Mouse (Mus musculus) spleen, adult 18-20 months (tissue): Measurements from ENCODE around the gene Mtf2.
"Not testable (repeated sequence)": the region's sequence is repeated elsewhere in the genome, so short reads cannot be mapped to it uniquely, and the experiment has no call there.

ENCODE experiments used
- DNase-seq, 2 experiments: peaks; one replicate each; pipeline ENCODE4 v3.0.0; 2022; ENCODE audit warnings: mixed read lengths in 2 of 2

The Mtf2 gene

DNA sequence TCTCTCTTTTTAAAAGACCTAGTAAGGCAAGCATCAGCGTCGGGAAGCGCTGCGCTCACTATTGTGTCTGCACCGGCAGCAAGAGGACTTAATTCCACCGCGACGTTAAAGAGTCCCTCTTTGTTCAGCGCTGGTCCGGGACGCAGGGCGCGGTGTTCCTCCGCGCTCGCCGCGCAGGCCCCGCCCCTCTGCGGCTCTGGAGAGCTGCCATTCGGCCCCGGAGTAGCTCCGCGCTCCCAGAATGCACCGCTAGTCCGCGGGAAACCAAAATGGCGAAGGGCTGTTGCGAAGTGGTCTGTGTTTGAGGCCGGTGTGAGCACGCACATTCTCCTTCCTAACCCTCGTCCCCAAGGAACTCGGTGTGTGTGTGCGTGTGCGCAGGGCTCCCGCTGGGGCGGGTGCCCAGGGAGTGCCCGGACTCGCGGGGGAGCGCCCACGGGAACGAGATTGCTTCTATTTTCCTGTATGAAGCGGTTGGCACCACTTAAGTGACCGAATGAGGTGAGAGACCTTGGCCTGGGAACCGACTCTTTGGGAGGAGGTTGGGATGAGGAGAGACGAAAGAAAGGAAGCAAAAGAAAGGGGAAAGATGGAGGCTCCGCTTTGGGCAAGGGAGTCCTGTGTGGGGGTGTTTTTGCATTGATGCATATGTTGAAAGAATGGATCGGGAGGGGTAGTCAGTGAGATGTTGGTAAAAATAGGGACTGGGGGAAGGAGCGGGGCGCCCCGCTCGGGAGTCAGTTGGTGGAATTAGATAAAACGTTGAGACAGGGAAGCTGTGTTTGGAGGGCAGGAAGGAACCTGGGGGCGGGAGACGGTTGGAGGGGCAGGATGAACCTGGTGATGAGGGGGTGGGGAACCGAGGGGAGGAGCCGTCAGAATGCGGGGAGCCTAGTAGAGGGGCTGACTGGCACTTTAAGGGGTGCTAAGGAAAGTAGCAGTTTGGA, at the start of gene Mtf2:
Gene Mtf2 (plus strand): TSS at position 210 of the 947 bp plus-strand sequence.
- peak; percentile 91 to 96 for DNase-seq

DNA sequence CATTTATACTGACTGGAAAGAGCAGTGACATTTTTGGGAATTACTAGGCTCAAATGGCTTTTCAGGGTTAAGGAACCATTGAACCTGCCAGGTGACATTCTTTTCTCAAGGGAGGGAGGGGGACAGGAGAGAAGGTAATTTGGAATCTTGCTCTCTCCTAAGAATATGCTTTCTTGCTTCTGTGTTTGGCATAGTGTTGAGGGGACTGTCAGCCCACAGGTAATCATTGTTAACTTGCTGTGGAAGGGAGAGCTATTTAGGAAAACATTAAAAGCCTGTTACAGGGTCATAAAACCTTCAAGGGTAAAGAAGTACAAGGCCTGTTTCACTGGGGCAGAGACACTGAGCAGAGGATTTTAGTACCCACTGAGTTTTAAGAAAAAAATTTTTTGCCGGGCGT, 48.2 kb upstream of the Mtf2 start:
- DNase-seq, result no peak

DNA sequence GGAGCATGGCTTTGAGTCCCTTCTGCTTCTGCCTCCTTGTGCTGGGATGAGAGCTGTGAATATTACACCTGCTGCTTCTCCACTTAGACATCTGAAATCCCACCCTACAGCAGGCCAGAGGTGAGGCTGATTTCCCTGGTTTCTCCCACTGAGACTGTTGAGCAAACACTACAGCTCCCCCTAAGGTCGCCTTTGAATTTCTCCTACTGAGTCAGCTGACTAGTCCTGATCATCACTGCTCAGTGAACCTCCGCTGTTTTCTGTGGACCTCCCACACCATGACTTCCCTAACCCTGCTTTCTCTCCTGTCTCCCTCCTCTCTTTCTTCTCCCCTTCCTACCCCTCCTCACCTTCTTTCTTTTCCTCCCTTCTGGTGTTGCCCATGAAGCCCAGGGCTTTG, 46.1 kb upstream of the Mtf2 start:
- DNase-seq, result no peak

DNA sequence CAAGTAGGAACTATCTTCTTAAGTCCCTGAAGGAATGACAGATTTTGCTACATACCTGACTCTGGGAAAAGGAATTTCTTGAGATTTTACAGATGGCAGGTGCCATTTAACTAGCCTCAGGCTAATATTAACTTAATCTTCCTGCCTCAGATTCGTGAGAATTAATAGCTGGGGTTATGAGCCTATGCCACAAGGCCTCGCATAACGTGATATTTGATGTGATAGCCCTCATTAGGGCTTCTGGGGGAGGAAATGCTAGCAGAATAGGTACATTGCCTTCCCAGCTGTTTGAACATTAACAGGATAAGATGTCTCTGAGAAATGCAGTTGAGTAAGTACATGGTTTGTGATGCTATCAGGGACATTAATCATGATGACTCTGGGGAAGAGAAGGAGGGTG, 44.1 kb upstream of the Mtf2 start:
- no peak for DNase-seq

- DNase-seq, result no peak
Observed at GRCm38 (mm10) chr5:108028230-108028629, 37.2 kb upstream of the Mtf2 start.

DNA sequence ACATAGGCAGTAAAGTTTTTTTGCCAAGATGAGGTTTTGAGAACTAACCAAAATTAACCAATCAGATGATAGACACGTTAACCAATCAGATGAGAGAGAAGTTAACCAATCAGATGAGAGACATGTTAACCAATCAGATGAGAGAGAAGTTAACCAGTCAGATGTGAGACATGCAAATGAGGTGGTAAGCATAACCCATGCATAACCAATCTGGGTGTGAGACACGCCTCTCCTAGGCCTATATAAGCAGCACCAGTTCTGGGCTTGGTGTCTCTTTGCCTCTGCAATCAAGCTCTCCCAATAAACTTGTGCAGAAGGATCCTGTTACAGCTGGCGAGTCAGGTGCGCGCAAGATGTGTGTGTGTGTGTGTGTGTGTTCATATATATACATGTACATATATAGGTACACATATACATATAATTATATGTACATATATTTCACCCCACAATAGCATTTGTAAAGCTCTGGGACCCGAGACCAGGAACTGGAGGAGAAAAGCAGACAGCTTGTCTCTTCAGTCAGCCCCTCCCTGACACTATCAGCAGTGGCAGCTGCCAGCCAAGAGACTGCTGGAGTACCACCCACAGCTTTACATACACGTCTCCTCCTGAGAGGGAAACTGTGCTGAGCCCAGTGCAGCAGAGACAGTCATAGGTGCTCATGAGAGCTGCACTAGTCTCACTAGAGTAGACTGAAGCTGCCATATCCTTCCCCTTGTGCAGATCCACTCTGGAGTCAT, 36.5 kb upstream of the Mtf2 start:
- DNase-seq, result not testable (repeated sequence)

DNA sequence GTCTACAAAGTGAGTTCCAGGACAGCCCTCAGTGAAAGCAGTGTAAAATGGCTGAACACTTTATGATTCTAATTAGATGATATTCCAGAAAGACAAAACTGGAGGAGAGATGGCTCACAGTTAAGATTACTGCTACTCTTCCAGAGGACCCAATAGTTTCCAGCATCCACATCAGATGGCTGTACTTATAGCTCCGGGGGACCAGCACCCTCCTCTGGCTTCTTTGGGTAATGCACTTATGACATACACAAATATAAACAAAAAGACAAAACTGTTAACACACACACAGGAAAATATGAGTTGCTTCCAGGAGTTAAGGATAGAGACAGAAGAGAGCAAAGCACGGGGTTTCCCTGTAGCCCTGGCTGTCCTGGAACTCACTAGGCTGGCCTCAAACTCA, 35.5 kb upstream of the Mtf2 start:
- DNase-seq, result peak in 1 of 2 experiments; percentile 5

DNA sequence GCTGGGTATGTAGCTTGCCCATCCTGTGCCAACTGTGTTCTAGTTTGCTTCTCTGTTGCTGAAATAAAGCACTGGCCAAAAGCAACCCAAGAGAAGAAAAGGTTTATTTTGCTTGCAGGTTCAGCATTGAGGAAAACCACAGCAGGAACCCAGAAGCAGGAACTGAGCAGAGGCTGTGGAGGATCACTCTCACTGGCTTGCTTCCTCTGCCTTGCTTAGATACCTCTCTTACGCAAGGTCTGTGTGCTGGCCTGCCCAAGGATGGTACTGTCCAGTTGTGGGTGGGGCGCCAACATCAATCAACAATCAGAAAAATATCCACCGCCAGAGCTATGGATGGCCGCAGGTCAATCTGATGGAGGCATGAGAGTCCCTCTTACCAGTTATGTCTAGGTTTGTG, 34.2 kb upstream of the Mtf2 start:
- DNase-seq, result peak in 1 of 2 experiments; percentile 2

- no peak for DNase-seq
Observed at GRCm38 (mm10) chr5:108034194-108034593, 31.3 kb upstream of the Mtf2 start.

DNA sequence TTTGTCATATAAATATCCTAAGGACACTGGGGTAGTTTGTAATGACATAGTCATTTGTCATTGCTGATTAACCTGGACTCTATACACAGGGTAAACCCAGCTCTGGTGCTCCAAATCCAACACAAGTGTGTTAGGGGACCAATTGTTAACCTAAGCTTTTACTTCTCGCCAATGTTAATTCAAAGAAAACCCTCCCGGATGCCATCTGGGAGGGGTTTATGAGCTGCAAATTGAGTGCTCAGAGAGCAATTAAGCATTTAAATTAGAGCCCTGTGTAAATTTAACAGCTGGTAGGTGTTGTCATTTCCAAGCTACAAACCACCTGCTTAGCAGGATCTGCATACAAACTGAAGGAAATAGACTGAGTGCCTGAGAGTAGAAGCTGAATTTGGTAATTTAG, 30.0 kb upstream of the Mtf2 start:
- no peak for DNase-seq

DNA sequence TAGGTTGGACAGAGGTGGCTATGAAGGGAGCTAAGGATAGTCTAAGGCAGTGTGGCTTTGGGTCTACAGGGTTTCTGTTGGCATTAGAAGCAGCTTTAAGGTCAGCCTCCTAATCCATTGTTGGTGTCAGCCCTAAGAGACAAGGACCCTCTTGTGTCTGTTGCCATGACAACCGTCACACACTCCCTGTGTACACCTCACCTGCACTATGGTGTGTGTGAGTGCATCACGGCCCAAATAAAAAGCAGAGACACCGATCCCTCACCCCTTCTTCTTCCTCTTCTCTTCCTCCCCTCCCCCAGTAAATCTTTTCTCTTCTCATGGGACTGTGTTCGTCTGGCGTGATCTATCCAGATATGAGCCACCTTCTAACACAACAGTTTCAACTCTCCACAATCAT, 23.4 kb upstream of the Mtf2 start:
- DNase-seq, result no peak

DNA sequence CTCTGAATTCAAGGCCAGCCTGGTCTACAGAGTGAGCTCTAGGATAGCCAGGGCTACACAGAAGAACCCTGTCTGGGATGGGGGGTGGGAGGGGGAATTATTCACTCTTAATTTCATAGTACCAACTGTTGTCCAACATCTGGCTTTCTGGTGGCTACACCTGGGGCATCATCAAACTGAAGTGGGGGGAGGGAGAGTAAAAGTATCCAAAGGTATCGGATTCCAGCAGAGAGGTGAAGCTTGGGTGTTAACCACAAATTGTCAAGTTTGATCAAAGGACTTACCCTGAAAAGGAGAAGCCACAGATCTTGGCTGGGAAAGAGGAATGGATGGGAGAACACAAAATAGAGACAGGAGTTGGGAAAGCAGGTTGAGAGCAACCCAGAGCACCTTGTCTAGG, 21.6 kb upstream of the Mtf2 start:
- no peak for DNase-seq

DNA sequence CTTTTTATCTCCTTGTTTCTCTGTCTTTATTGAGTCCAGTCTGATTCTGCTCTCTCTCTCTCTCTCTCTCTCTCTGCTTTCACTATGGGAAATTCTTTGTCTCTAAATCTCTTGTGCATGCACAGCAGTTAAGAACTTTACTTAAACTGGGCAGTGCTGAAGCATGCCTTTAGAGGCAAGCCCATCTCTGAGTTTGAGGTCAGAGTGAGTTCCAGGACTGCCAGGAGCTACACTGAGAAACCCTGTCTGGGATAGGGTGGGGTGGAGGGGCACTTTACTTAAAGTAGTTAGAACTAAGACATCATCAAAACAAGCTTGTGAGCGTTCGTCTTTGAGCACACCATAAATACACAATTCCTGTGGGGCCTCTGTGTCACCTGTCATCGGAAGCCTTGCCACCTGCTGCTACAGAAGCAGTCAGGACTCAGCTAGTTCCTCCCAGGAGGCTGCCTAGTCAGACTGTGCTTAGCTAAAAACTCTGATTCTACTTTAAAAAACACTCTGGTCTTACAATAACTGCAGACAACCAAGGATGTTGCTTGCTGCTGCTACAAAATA, 15.7 kb upstream of the Mtf2 start:
- no peak for DNase-seq

- no peak for DNase-seq
Observed at GRCm38 (mm10) chr5:108051026-108051425, 14.4 kb upstream of the Mtf2 start.

DNA sequence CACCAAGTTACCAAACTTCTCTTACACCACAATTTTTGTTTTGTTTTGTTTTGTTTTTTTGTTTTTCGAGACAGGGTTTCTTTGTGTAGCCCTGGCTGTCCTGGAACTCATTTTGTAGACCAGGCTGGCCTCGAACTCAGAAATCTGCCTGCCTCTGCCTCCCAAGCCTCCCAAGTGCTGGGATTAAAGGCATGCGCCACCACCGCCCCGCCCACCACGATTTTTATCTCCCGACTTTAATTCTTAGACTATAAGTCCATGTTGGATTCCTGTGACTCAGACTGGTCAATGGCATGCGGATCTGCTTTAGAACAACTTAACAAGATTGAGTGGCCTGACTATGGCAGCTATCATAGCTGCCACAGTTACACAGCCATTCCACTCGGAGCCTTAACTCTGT, 13.7 kb upstream of the Mtf2 start:
- not testable (repeated sequence) for DNase-seq

DNA sequence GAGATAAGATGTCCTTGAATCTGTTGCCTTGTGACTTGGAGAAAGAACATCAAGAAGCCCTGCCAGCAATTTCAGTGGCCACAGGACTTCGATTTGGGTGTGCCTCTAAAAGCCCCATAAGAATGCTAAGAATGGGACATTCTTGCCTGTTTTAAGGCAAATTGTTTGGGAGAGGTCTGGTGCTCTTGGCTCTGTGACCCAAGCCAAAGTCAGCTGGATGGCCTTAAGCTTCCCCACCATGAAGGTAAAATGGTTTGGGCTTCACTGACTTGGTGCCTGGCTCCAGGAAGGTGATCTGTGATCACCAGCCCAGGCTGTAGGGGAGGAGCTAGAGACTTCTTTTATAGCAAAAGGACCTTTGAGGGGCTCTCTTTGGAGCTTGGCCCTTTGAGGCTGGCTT, 13.3 kb upstream of the Mtf2 start:
- DNase-seq, result no peak

DNA sequence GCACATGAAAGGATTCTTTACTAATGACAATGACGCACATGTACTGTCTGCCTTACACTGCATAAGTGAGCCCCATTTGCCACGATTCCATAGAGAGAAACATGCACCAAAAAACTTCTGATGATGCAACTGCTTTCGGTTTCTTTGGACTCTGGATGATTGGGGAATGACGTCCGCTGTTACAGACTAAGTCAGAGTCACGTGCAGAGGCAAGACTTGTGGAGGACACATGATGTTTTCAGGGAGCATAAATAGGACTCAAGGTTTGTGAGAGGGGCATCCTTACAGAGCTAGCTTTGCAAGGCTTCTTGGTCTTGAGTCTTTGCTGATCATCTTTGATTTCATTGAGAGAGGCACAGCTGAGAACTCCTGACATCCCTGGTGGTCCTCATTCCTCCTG, 11.9 kb upstream of the Mtf2 start:
- DNase-seq, result no peak

GRCm38 (mm10) chr5:108060413-108060812, 5.1 kb upstream of the Mtf2 start:
- no peak for DNase-seq

GRCm38 (mm10) chr5:108072301-108072700, 6.8 kb downstream of the Mtf2 start:
- no peak for DNase-seq

- no peak for DNase-seq
Observed at GRCm38 (mm10) chr5:108076241-108076640, 10.8 kb downstream of the Mtf2 start.

DNA sequence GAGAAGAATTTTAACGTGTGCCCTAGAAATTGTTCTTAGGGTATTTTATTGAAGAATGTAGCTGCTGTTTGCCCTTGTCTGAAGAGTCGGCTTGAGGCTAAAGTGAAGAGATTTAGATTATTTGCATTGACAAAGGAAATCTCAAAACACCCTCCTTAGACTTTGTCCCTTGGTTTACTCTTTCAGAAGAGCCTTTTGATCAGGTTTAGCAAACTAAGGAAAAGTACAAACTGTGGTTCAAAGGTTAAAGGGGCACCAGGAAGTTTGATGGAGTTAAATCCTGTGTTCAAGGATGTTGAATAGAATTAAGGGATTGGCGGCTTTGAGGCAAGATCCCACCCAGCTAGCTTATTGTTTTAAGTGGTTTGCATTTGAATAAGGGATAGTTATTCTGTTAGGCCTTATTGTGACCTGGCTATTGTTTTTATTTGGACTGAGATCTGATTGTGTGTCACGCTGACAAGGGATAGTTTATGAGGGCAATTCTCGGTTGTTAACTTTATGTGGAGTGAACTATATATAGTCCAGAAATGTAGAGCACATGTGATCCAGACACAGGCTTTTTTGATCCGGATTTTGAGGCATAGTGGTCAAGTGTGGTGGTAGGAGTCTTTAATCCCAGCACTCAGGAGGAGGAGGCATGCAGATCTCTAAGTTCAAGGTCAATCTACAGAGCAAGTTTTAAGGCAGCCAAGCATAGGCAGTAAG, 11.5 kb downstream of the Mtf2 start:
- DNase-seq, result no peak

DNA sequence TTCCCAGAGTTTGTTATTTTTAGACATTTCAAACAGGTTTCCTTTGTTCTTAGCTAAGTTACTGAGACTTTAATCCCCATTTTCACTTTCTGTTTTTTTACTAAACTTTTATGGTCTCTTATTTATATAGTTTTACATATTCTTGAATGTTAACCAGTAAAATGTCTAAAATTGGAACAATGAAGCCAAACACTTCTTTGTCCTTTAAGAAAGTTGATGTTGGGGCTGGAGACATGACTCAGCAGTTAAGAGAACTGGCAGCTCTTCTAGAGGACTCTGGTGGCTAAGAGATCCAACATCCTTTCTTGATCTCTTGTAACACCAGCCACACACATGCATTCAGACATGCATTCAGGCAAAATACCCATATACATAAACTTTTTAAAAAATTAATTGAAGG, 14.1 kb downstream of the Mtf2 start:
- no peak for DNase-seq

GRCm38 (mm10) chr5:108082380-108082779, 16.9 kb downstream of the Mtf2 start:
- no peak for DNase-seq
